Mouse (Mus musculus) layer of hippocampus, adult 18-20 months (tissue): ENCODE measurements around the gene Tnik. TPM values are rescaled to one million over a fixed set of nuclear protein-coding genes. Genes with fewer than 3 reads are reported as not detected.

Experiments used
- DNase-seq, 2 experiments: peaks; one replicate each; pipeline ENCODE4 v3.0.0; 2022; ENCODE audit warnings: low spot score in 2 of 2
- microRNA-seq, 2 experiments: library from miRNA; unstranded; fragments of <30 nt; microRNA quantifications; one replicate each; pipeline ENCODE4 v1.2.0; 2021
- total RNA-seq, 2 experiments: library from RNA; stranded (reverse); gene quantifications; 2 replicates each; pipeline ENCODE4 v1.2.3; 2021

Gene Tnik
- total RNA-seq, 2 experiments from 2014 or later = 169 to 172 TPM

GRCm38 (mm10) chr3:28699601-28700000 lies 436.6 kb downstream of the Tnik start:
- DNase-seq = no peak

- no peak for DNase-seq
Observed at GRCm38 (mm10) chr3:28705522-28706137, 442.6 kb downstream of the Tnik start.

GRCm38 (mm10) chr3:28706736-28707135 lies 443.7 kb downstream of the Tnik start:
- no peak for DNase-seq

GRCm38 (mm10) chr3:28709740-28710139 lies 446.7 kb downstream of the Tnik start:
- DNase-seq = no peak

GRCm38 (mm10) chr3:28713913-28714698 lies 451.1 kb downstream of the Tnik start:
- DNase-seq = no peak

- DNase-seq = no peak
Observed at GRCm38 (mm10) chr3:28718521-28718920, 455.5 kb downstream of the Tnik start.

GRCm38 (mm10) chr3:28721218-28721617 lies 458.2 kb downstream of the Tnik start:
- no peak for DNase-seq

- DNase-seq = no peak
Observed at GRCm38 (mm10) chr3:28721838-28722237, 458.8 kb downstream of the Tnik start.

- DNase-seq = no peak
Observed at GRCm38 (mm10) chr3:28722531-28722930, 459.5 kb downstream of the Tnik start.

GRCm38 (mm10) chr3:28723534-28723933 lies 460.5 kb downstream of the Tnik start:
- no peak for DNase-seq

- no peak for DNase-seq
Observed at GRCm38 (mm10) chr3:28725203-28725602, 462.2 kb downstream of the Tnik start.

Small RNAs within 50 kb of the gene (microRNA-seq; reads per million reads assigned to microRNA genes)
- 0 to 0.74 reads per million in 2 experiments for gene Mir466q
